Mouse (Mus musculus) ES-Bruce4 (cell line): ENCODE measurements around the gene Cilp2. TPM values are rescaled to one million over a fixed set of nuclear protein-coding genes. Genes with fewer than 3 reads are reported as not detected.

ENCODE experiments used
- H3K27ac ChIP-seq: 2 replicates; pipeline ENCODE4 v1.5.1; 2012; ENCODE audit warnings: low read length, inconsistent platforms; ENCODE audit not compliant: insufficient read depth
- H3K27me3 ChIP-seq: 2 replicates; pipeline ENCODE4 v1.6.1; 2012; ENCODE audit warnings: mild to moderate bottlenecking, low read length, inconsistent platforms; ENCODE audit not compliant: control insufficient read depth, poor library complexity, insufficient read depth, severe bottlenecking
- H3K36me3 ChIP-seq: 2 replicates; pipeline ENCODE4 v1.6.1; 2012; ENCODE audit warnings: inconsistent platforms, mild to moderate bottlenecking, low read length, moderate library complexity; ENCODE audit not compliant: control insufficient read depth, poor library complexity, insufficient read depth, severe bottlenecking
- H3K4me1 ChIP-seq: one replicate; pipeline ENCODE4 v1.8.1; 2011; ENCODE audit warnings: low read length; ENCODE audit not compliant: control insufficient read depth, insufficient read depth
- H3K4me3 ChIP-seq: 2 replicates; pipeline ENCODE4 v1.5.1; 2011; ENCODE audit warnings: low read depth, mild to moderate bottlenecking, low read length
- H3K9ac ChIP-seq: 2 replicates; pipeline ENCODE4 v1.6.1; 2012; ENCODE audit warnings: low read depth, mild to moderate bottlenecking, inconsistent platforms; ENCODE audit not compliant: poor library complexity, severe bottlenecking
- H3K9me3 ChIP-seq: replicated peaks from 2 replicates; pipeline ENCODE4 v1.6.1; 2012; ENCODE audit warnings: mild to moderate bottlenecking, low read length, inconsistent platforms; ENCODE audit not compliant: control insufficient read depth, poor library complexity, insufficient read depth, severe bottlenecking
- CTCF ChIP-seq: IDR thresholded peaks from one replicate; pipeline ENCODE4 v1.8.1; 2011; ENCODE audit warnings: low read depth, low read length
- EP300 ChIP-seq: IDR thresholded peaks from 2 replicates; pipeline ENCODE4 v1.6.1; 2011; ENCODE audit warnings: low read depth, low read length; ENCODE audit not compliant: insufficient read depth
- POLR2A ChIP-seq: IDR thresholded peaks from one replicate; pipeline ENCODE4 v1.8.1; 2011; ENCODE audit warnings: low read length; ENCODE audit not compliant: insufficient read depth
- polyA plus RNA-seq: library from polyadenylated mRNA; stranded (reverse); fragments of >200 nt; gene quantifications from 2 replicates; pipeline ENCODE4 v1.2.4, GENCODE M21; 2011; ENCODE audit warnings: low read depth; ENCODE audit not compliant: missing spikeins, insufficient read depth, insufficient read length

Cilp2 gene
- polyA plus RNA-seq, 1 experiment, result 0.96 TPM

DNA sequence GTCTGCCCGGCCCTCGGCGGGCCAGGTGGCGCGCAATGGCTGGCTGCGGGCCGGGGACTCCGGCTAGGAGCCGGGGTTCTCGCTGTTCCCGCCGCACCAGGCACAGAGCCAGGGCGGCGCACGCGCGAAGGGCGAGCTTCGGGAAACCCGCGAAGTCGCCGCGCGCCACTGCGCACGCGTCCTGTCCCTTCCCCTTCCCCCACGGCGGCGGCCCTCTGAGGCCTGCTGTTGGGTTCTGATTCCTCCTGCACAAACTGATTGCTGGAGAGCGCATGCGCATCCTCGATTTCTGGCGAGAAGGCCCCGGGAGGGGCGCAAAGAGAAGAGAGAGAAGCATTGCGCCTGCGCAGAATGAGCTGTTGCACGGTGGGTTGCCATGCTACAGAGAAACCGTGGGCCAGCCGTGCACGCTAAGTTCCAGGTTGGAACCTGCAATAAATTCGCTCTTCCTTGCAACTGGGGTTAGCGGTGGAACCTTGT lies 15.6 kb upstream of the Cilp2 start:
- H3K9ac ChIP-seq, result peak overlapping the region; percentile 79
- H3K27me3 ChIP-seq, result no peaks in the 10 kb centered on the region
- no peaks in the 10 kb centered on the region for H3K36me3 ChIP-seq
- H3K4me3 ChIP-seq, result peak overlapping the region; percentile 62
- peak overlapping the region; percentile 81 for H3K27ac ChIP-seq
- H3K4me1 ChIP-seq, result no peaks in the 10 kb centered on the region
- peak; percentile 35 for TF ChIP-seq POLR2A
- TF ChIP-seq CTCF, result no peak
- TF ChIP-seq EP300, result peak; percentile 16; the same call in 1 of the 2 replicates
- no peaks in the 10 kb centered on the region for H3K9me3 ChIP-seq

- H3K36me3 ChIP-seq, result no peaks in the 10 kb centered on the region
- TF ChIP-seq POLR2A (no peak), CTCF (no peak), EP300 (no peak)
- H3K4me1 ChIP-seq, result no peaks in the 10 kb centered on the region
- peak within 1 kb of the TSS; percentile 78 for H3K4me3 ChIP-seq
- peak within 1 kb of the TSS; percentile 81 for H3K27ac ChIP-seq
- H3K27me3 ChIP-seq, result no peaks in the 10 kb centered on the region
- H3K9me3 ChIP-seq, result no peaks in the 10 kb centered on the region
- peak within 1 kb of the TSS; percentile 79 for H3K9ac ChIP-seq
These were observed 14.9 kb upstream of the Cilp2 start, which contains the start of the genes Tssk6, Ndufa13 and Yjefn3 for GRCm38 (mm10) chr8:69902163-69903062. Gene Tssk6, plus strand, starts transcription at chr8:69902184. Gene Ndufa13, minus strand, starts transcription at chr8:69902558. Gene Yjefn3, minus strand, starts transcription at chr8:69902712.

DNA sequence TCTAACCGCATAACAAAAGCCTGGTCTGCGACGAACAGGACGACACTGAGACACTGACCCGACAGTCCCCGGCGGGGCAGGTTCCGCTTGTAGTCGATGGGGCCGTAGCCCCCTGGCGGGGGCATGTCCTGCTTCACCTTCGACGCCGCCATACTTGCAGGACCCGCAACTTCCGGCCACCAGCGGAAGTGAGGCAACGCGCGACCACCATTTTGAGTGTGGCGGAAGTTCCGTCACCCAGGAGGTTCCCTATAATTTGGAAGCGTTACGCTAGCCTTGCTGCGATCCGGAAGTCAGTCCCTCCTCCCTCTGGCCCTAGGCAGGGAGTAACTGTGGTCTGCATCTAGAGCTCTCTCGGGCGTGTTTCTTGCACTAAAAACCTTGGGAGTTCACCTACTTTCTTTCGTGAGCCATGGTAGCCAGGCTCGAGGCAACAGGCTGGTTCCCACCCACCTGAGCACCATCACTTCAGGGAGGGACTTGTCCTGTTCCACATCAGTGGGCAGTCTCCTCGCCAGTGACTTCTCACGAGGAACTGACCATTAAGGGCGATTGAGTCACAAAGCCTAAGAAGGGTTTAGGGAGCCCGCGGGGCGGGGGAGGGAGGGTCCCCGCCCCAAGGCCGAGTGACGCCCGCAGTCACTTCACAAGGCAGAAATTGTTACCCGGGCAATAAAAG lies 14.1 kb upstream of the Cilp2 start:
- H3K27me3 ChIP-seq, result no peaks in the 10 kb centered on the region
- H3K4me1 ChIP-seq, result no peaks in the 10 kb centered on the region
- peak overlapping the region; percentile 78 for H3K4me3 ChIP-seq
- peak overlapping the region; percentile 79 for H3K9ac ChIP-seq
- H3K36me3 ChIP-seq, result 0 out of 2 replicates have a peak, but pooled peaks cover 2% of the 10 kb centered on the region
- no peaks in the 10 kb centered on the region for H3K9me3 ChIP-seq
- peak overlapping the region; percentile 81 for H3K27ac ChIP-seq
- peak; percentile 48 for TF ChIP-seq POLR2A
- TF ChIP-seq CTCF, result no peak
- peak; percentile 78; the same call in 1 of the 2 replicates for TF ChIP-seq EP300

DNA sequence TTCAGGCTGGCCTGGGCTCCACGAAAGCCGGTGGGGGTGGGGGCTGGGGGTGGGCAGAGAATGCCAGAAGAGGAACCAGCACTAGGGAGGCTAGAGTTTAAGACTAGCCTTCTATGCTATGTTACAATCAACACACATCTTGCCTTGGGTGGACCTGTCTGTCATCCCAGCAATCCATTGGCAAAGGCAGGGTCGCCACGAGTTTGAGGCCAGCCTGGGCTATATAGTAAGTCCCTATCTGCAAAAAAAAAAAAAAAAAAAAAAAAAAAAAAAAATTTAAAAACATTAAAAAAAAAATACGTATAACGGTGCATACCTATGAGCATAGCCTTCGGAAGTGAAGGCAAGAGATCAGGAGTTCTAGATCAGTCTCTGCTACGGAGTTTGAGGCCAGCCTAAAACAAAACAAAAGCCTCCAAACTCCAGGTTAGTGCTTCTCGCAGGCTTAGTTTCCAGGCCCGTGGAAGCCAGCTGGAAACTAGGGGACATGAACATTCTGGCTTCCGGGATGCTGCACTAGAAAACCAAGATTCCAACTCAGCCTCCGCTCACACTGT lies 13.5 kb upstream of the Cilp2 start:
- Histone ChIP-seq H3K27me3 (no peaks in the 10 kb centered on the region), H3K4me3 (peak overlapping the region; percentile 78), H3K9ac (peak overlapping the region; percentile 79), H3K9me3 (no peaks in the 10 kb centered on the region), H3K4me1 (no peaks in the 10 kb centered on the region), H3K27ac (peak overlapping the region; percentile 62), H3K36me3 (0 out of 2 replicates have a peak, but pooled peaks cover 7% of the 10 kb centered on the region)
- no peak for TF ChIP-seq EP300
- no peak for TF ChIP-seq CTCF
- TF ChIP-seq POLR2A, result no peak

GRCm38 (mm10) chr8:69899876-69900275 lies 12.4 kb upstream of the Cilp2 start:
- H3K27me3 ChIP-seq, result no peaks in the 10 kb centered on the region
- no peak overlapping the region for H3K4me3 ChIP-seq
- H3K27ac ChIP-seq, result no peak overlapping the region
- 0 out of 2 replicates have a peak, but pooled peaks cover 7% of the 10 kb centered on the region for H3K36me3 ChIP-seq
- 0 out of 2 replicates have a peak overlapping the region, but pooled peaks have one; percentile 79 for H3K9ac ChIP-seq
- H3K4me1 ChIP-seq, result peaks cover 1% of the 10 kb centered on the region
- no peaks in the 10 kb centered on the region for H3K9me3 ChIP-seq
- TF ChIP-seq POLR2A, result no peak
- no peak for TF ChIP-seq EP300
- no peak for TF ChIP-seq CTCF
